Mouse (Mus musculus) adrenal gland, adult 8-10 months (tissue): ENCODE results near the gene Npr2. TPM values are rescaled to one million over a fixed set of nuclear protein-coding genes. Genes with fewer than 3 reads are reported as not detected.
A peak's percentile ranks its signal among the peaks of the same experiment; 100 is the strongest.

Experiments
- DNase-seq: peaks from one replicate; pipeline ENCODE4 v3.0.0; 2022
- total RNA-seq, 4 experiments: library from RNA; stranded (reverse); gene quantifications; 2 replicates each; pipeline ENCODE4 v1.2.4; 2022

Npr2 gene
- total RNA-seq, 4 experiments from 2014 or later, result 29.6 to 78.6 (median 54.0) TPM

GRCm38 (mm10) chr4:43629106-43629817 lies 2.5 kb upstream of the Npr2 start:
- DNase-seq, result no peak

- DNase-seq, result peak; percentile 71
Measured at GRCm38 (mm10) chr4:43630030-43630581, 1.6 kb upstream of the Npr2 start.

- no peak for DNase-seq
Measured at GRCm38 (mm10) chr4:43630671-43631045, 1.1 kb upstream of the Npr2 start.

- no peak for DNase-seq
Measured at GRCm38 (mm10) chr4:43631956-43632920, 503 bp downstream of the Npr2 start.

GRCm38 (mm10) chr4:43633296-43633695 lies 1.6 kb downstream of the Npr2 start:
- no peak for DNase-seq

- no peak for DNase-seq
Measured at GRCm38 (mm10) chr4:43633736-43634135, 2.0 kb downstream of the Npr2 start.

GRCm38 (mm10) chr4:43634621-43635374 lies 3.1 kb downstream of the Npr2 start:
- DNase-seq, result no peak

- no peak for DNase-seq
Measured at GRCm38 (mm10) chr4:43636751-43637150, 5.0 kb downstream of the Npr2 start.

- no peak for DNase-seq
Measured at GRCm38 (mm10) chr4:43640076-43640475, 8.3 kb downstream of the Npr2 start.

GRCm38 (mm10) chr4:43640491-43640890 lies 8.8 kb downstream of the Npr2 start:
- no peak for DNase-seq

- no peak for DNase-seq
Measured at GRCm38 (mm10) chr4:43649783-43650182, 18.0 kb downstream of the Npr2 start.

- no peak for DNase-seq
Measured at GRCm38 (mm10) chr4:43652726-43653125, 21.0 kb downstream of the Npr2 start.

GRCm38 (mm10) chr4:43653161-43654015 lies 21.7 kb downstream of the Npr2 start, which contains the start of gene Spag8:
Spag8 (minus strand) TSS chr4:43653594.
- DNase-seq, result no peak

- no peak for DNase-seq
Measured at GRCm38 (mm10) chr4:43655656-43656338, 24.1 kb downstream of the Npr2 start.

GRCm38 (mm10) chr4:43656339-43657109 lies 24.8 kb downstream of the Npr2 start, which contains the start of gene Hint2:
Hint2 (minus strand) TSS chr4:43656466.
- DNase-seq, result peak; percentile 97

- no peak for DNase-seq
Measured at GRCm38 (mm10) chr4:43657146-43657545, 25.4 kb downstream of the Npr2 start.

- DNase-seq, result no peak
Measured at GRCm38 (mm10) chr4:43666412-43666811, 34.7 kb downstream of the Npr2 start.

- peak; percentile 84 for DNase-seq
Measured at GRCm38 (mm10) chr4:43668782-43669427, 37.2 kb downstream of the Npr2 start, which contains the start of the genes Tmem8b and Fam221b. Tmem8b (plus strand) TSS chr4:43668971. Fam221b (minus strand) TSS chr4:43669145.

- DNase-seq, result peak; percentile 69
Measured at GRCm38 (mm10) chr4:43669428-43669794, 37.7 kb downstream of the Npr2 start.
